Mouse (Mus musculus): ENCODE results near the gene Tuba1c. TPM values are rescaled to one million over a fixed set of nuclear protein-coding genes. Genes with fewer than 3 reads are reported as not detected.

The Tuba1c gene
- polyA plus RNA-seq, 1 experiment from 2014 or later, result 146 TPM

- H3K27ac ChIP-seq (replicated peaks in 1 of 2; ENCODE audit: control insufficient read depth in 1 of 2, insufficient read depth in 1 of 2, low read depth in 2 of 2, low read length in 2 of 2), result no peak overlapping the region
- no peak overlapping the region for H3K9ac ChIP-seq (ENCODE audit: low read length)
- peaks cover 40% of the 10 kb centered on the region for H3K36me3 ChIP-seq (ENCODE audit: control insufficient read depth, insufficient read depth, low read length)
- no peaks in the 10 kb centered on the region for H3K9me3 ChIP-seq (ENCODE audit: control insufficient read depth, low read length)
- H3K4me1 ChIP-seq (ENCODE audit: control insufficient read depth in 2 of 2, insufficient read depth in 2 of 2, low read length in 2 of 2), result peaks cover 3 to 4% of the 10 kb centered on the region in 2 experiments; a peak in 2 of 4 replicates
- no peak for ATAC-seq (ENCODE audit: insufficient number of reproducible peaks, insufficient read depth, low FRiP score, low read depth)
- H3K4me3 ChIP-seq (ENCODE audit: control insufficient read depth in 1 of 2, insufficient read depth in 1 of 2, low read depth in 1 of 2, low read length in 2 of 2), result no peak overlapping the region
- peaks cover 46% of the 10 kb centered on the region for H3K27me3 ChIP-seq (ENCODE audit: control insufficient read depth, insufficient read depth, low read length)
- H3K4me2 ChIP-seq (ENCODE audit: low read length), result peak overlapping the region; percentile 5; the same call in 1 of the 2 replicates
- WGBS, result 18% methylated on average over 11 of the region's 11 CpGs
These were observed 54.3 kb downstream of the Tuba1c start for GRCm38 (mm10) chr15:99083867-99084557.

GRCm38 (mm10) chr15:99084618-99085017 lies 54.9 kb downstream of the Tuba1c start:
- no peak for ATAC-seq (ENCODE audit: insufficient number of reproducible peaks, insufficient read depth, low FRiP score, low read depth)
- peak overlapping the region; percentile 5; the same call in 1 of the 2 replicates for H3K4me2 ChIP-seq (ENCODE audit: low read length)
- H3K4me1 ChIP-seq (ENCODE audit: control insufficient read depth in 2 of 2, insufficient read depth in 2 of 2, low read length in 2 of 2), result peaks cover 3 to 4% of the 10 kb centered on the region in 2 experiments; a peak in 2 of 4 replicates
- H3K4me3 ChIP-seq (ENCODE audit: control insufficient read depth in 1 of 2, insufficient read depth in 1 of 2, low read depth in 1 of 2, low read length in 2 of 2), result no peak overlapping the region
- WGBS, result 15% methylated on average over 19 of the region's 19 CpGs
- H3K27me3 ChIP-seq (ENCODE audit: control insufficient read depth, insufficient read depth, low read length), result peaks cover 52% of the 10 kb centered on the region
- H3K27ac ChIP-seq (replicated peaks in 1 of 2; ENCODE audit: control insufficient read depth in 1 of 2, insufficient read depth in 1 of 2, low read depth in 2 of 2, low read length in 2 of 2), result no peak overlapping the region
- H3K36me3 ChIP-seq (ENCODE audit: control insufficient read depth, insufficient read depth, low read length), result peaks cover 36% of the 10 kb centered on the region
- H3K9me3 ChIP-seq (ENCODE audit: control insufficient read depth, low read length), result no peaks in the 10 kb centered on the region
- H3K9ac ChIP-seq (ENCODE audit: low read length), result no peak overlapping the region

GRCm38 (mm10) chr15:99085997-99086396 lies 56.3 kb downstream of the Tuba1c start:
- no peak for ATAC-seq (ENCODE audit: insufficient number of reproducible peaks, insufficient read depth, low FRiP score, low read depth)
- peaks cover 25% of the 10 kb centered on the region for H3K36me3 ChIP-seq (ENCODE audit: control insufficient read depth, insufficient read depth, low read length)
- no peaks in the 10 kb centered on the region for H3K9me3 ChIP-seq (ENCODE audit: control insufficient read depth, low read length)
- peaks cover 66% of the 10 kb centered on the region for H3K27me3 ChIP-seq (ENCODE audit: control insufficient read depth, insufficient read depth, low read length)
- 81% methylated on average over 4 of the region's 4 CpGs for WGBS
- H3K4me1 ChIP-seq (ENCODE audit: control insufficient read depth in 2 of 2, insufficient read depth in 2 of 2, low read length in 2 of 2), result peaks cover 3 to 4% of the 10 kb centered on the region in 2 experiments; a peak in 2 of 4 replicates
- H3K9ac ChIP-seq (ENCODE audit: low read length), result no peak overlapping the region
- no peak overlapping the region for H3K4me3 ChIP-seq (ENCODE audit: control insufficient read depth in 1 of 2, insufficient read depth in 1 of 2, low read depth in 1 of 2, low read length in 2 of 2)
- H3K27ac ChIP-seq (replicated peaks in 1 of 2; ENCODE audit: control insufficient read depth in 1 of 2, insufficient read depth in 1 of 2, low read depth in 2 of 2, low read length in 2 of 2), result no peak overlapping the region
- H3K4me2 ChIP-seq (ENCODE audit: low read length), result no peak overlapping the region

- no peak for ATAC-seq (ENCODE audit: insufficient number of reproducible peaks, insufficient read depth, low FRiP score, low read depth)
- Histone ChIP-seq H3K4me2 (ENCODE audit: low read length) (peak within 1 kb of the TSS; percentile 63), H3K9me3 (ENCODE audit: control insufficient read depth, low read length) (no peaks in the 10 kb centered on the region), H3K9ac (ENCODE audit: low read length) (no peak within 1 kb of the TSS), H3K36me3 (ENCODE audit: control insufficient read depth, insufficient read depth, low read length) (peaks cover 11% of the 10 kb centered on the region), H3K4me1 (ENCODE audit: control insufficient read depth in 2 of 2, insufficient read depth in 2 of 2, low read length in 2 of 2) (peaks cover 3 to 4% of the 10 kb centered on the region in 2 experiments; a peak in 2 of 4 replicates), H3K4me3 (ENCODE audit: control insufficient read depth in 1 of 2, insufficient read depth in 1 of 2, low read depth in 1 of 2, low read length in 2 of 2) (peak within 1 kb of the TSS; percentile 29 to 35), H3K27ac (replicated peaks in 1 of 2; ENCODE audit: control insufficient read depth in 1 of 2, insufficient read depth in 1 of 2, low read depth in 2 of 2, low read length in 2 of 2) (no peak within 1 kb of the TSS), H3K27me3 (ENCODE audit: control insufficient read depth, insufficient read depth, low read length) (peaks cover 81% of the 10 kb centered on the region)
- 5% methylated on average over 53 of the region's 60 CpGs for WGBS
These were observed 57.8 kb downstream of the Tuba1c start, which contains the start of gene C1ql4 for GRCm38 (mm10) chr15:99087253-99088075. Gene C1ql4, minus strand, starts transcription at chr15:99087817.

Small RNA genes lying within 50 kb of the gene (microRNA-seq; reads per million reads assigned to microRNA genes)
- 1.7 reads per million for gene Mir6960

Other genes starting within 250 kb of the Tuba1c start
- not detected in 2 replicates for gene Wnt1, start 240.0 kb upstream of the Tuba1c start, polyA plus RNA-seq (2014; fragmentation: Nextera tagmentation; extraction: Ambion mirVana)
- 0.22 and 0.51 TPM in 2 replicates for gene Ddn, start 220.4 kb upstream of the Tuba1c start, polyA plus RNA-seq (2014; fragmentation: Nextera tagmentation; extraction: Ambion mirVana)
- gene Prkag1, start 198.4 kb upstream of the Tuba1c start, polyA plus RNA-seq (2014; fragmentation: Nextera tagmentation; extraction: Ambion mirVana), result 82.0 and 85.5 TPM in 2 replicates
- gene Kmt2d, start 158.7 kb upstream of the Tuba1c start, polyA plus RNA-seq (2014; fragmentation: Nextera tagmentation; extraction: Ambion mirVana), result 12.7 and 13.0 TPM in 2 replicates
- gene Rhebl1, start 135.4 kb upstream of the Tuba1c start, polyA plus RNA-seq (2014; fragmentation: Nextera tagmentation; extraction: Ambion mirVana), result 4.0 and 4.9 TPM in 2 replicates
- 0.93 and 1.1 TPM in 2 replicates for gene Dhh, start 131.4 kb upstream of the Tuba1c start, polyA plus RNA-seq (2014; fragmentation: Nextera tagmentation; extraction: Ambion mirVana)
- 3.5 and 5.7 TPM in 2 replicates for gene Lmbr1l, start 111.7 kb upstream of the Tuba1c start, polyA plus RNA-seq (2014; fragmentation: Nextera tagmentation; extraction: Ambion mirVana)
- gene Tuba1b, start 95.3 kb upstream of the Tuba1c start, polyA plus RNA-seq (2014; fragmentation: Nextera tagmentation; extraction: Ambion mirVana), result 1,494 and 1,560 TPM in 2 replicates
- gene Gm49450, start 76.3 kb upstream of the Tuba1c start, polyA plus RNA-seq (2014; fragmentation: Nextera tagmentation; extraction: Ambion mirVana), result not detected in 2 replicates
- 790 and 917 TPM in 2 replicates for gene Tuba1a, start 76.2 kb upstream of the Tuba1c start, polyA plus RNA-seq (2014; fragmentation: Nextera tagmentation; extraction: Ambion mirVana)
- gene Prph, start 25.3 kb downstream of the Tuba1c start, polyA plus RNA-seq (2014; fragmentation: Nextera tagmentation; extraction: Ambion mirVana), result 0.36 and 3.2 TPM in 2 replicates
- gene Troap, start 44.7 kb downstream of the Tuba1c start, polyA plus RNA-seq (2014; fragmentation: Nextera tagmentation; extraction: Ambion mirVana), result 14.8 and 16.5 TPM in 2 replicates
- gene C1ql4, start 57.9 kb downstream of the Tuba1c start, polyA plus RNA-seq (2014; fragmentation: Nextera tagmentation; extraction: Ambion mirVana), result 0.27 and 0.41 TPM in 2 replicates
- gene Dnajc22, start 63.3 kb downstream of the Tuba1c start, polyA plus RNA-seq (2014; fragmentation: Nextera tagmentation; extraction: Ambion mirVana), result 0.93 and 1.3 TPM in 2 replicates
- gene Spats2, start 96.0 kb downstream of the Tuba1c start, polyA plus RNA-seq (2014; fragmentation: Nextera tagmentation; extraction: Ambion mirVana), result 34.8 and 35.9 TPM in 2 replicates
- 0.12 TPM in 1 of 2 replicates, not detected in the other for gene Kcnh3, start 195.0 kb downstream of the Tuba1c start, polyA plus RNA-seq (2014; fragmentation: Nextera tagmentation; extraction: Ambion mirVana)
- gene Mcrs1, start 222.1 kb downstream of the Tuba1c start, polyA plus RNA-seq (2014; fragmentation: Nextera tagmentation; extraction: Ambion mirVana), result 167 and 173 TPM in 2 replicates